Mouse (Mus musculus) lung, embryonic 14.5 days (tissue): ENCODE results near the gene Clic5. TPM values are rescaled to one million over a fixed set of nuclear protein-coding genes. Genes with fewer than 3 reads are reported as not detected.
A peak's percentile ranks its signal among the peaks of the same experiment; 100 is the strongest.

ENCODE experiments used
- ATAC-seq: fragments of 200-750 bp; cut with Nextera tagmentation; 2 replicates; pipeline ENCODE4 v1.8.0; 2017; ENCODE audit warnings: mild to moderate bottlenecking, moderate TSS enrichment, moderate library complexity; ENCODE audit not compliant: insufficient read depth
- DNase-seq: peaks from one replicate; pipeline ENCODE4 v3.0.0-alpha.2; 2015
- H3K27ac ChIP-seq: fragments of 300-500 bp; sonication (generic); 2 replicates; pipeline ENCODE4 v1.5.1; 2014; ENCODE audit warnings: low read depth, mild to moderate bottlenecking, moderate library complexity
- H3K27me3 ChIP-seq: fragments of 300-500 bp; sonication (generic); 2 replicates; pipeline ENCODE4 v1.6.1; 2014; ENCODE audit warnings: low read length, control low read depth; ENCODE audit not compliant: insufficient read depth
- H3K36me3 ChIP-seq: fragments of 300-500 bp; sonication (generic); 2 replicates; pipeline ENCODE4 v1.6.1; 2014; ENCODE audit warnings: control low read depth; ENCODE audit not compliant: insufficient read depth
- H3K4me1 ChIP-seq: fragments of 300-500 bp; sonication (generic); 2 replicates; pipeline ENCODE4 v1.6.1; 2014; ENCODE audit warnings: antibody characterized with exemption, control low read depth; ENCODE audit not compliant: insufficient read depth
- H3K4me2 ChIP-seq: fragments of 300-500 bp; sonication (generic); 2 replicates; pipeline ENCODE4 v1.6.1; 2014; ENCODE audit warnings: mild to moderate bottlenecking
- H3K4me3 ChIP-seq: fragments of 300-500 bp; sonication (generic); 2 replicates; pipeline ENCODE4 v1.5.1; 2014; ENCODE audit warnings: low read depth, low read length
- H3K9ac ChIP-seq: fragments of 300-500 bp; sonication (generic); 2 replicates; pipeline ENCODE4 v1.6.1; 2014
- H3K9me3 ChIP-seq: fragments of 300-500 bp; sonication (generic); 2 replicates; pipeline ENCODE4 v1.6.1; 2016; ENCODE audit warnings: low read depth, low read length, control low read depth
- CTCF ChIP-seq: IDR thresholded peaks from 2 replicates; pipeline ENCODE4 v1.5.1; 2016; ENCODE audit warnings: antibody characterized with exemption, low read depth
- WGBS: fragments of 180-500 bp; shearing (Covaris S2); extraction: QIAGEN DNeasy Blood & Tissue Kit; methylation state at CpG from one replicate; pipeline ENCODE4 v1.1.7; 2014; 5-methylcytosine and 5-hydroxymethylcytosine counted together
- polyA plus RNA-seq: library from polyadenylated mRNA; unstranded; fragments of >200 nt; fragmentation: Nextera tagmentation; extraction: Ambion mirVana; gene quantifications from 2 replicates; pipeline ENCODE4 v1.2.1, GENCODE M21; 2014

The Clic5 gene
- polyA plus RNA-seq, 1 experiment from 2014 or later, result 3.3 TPM

DNA sequence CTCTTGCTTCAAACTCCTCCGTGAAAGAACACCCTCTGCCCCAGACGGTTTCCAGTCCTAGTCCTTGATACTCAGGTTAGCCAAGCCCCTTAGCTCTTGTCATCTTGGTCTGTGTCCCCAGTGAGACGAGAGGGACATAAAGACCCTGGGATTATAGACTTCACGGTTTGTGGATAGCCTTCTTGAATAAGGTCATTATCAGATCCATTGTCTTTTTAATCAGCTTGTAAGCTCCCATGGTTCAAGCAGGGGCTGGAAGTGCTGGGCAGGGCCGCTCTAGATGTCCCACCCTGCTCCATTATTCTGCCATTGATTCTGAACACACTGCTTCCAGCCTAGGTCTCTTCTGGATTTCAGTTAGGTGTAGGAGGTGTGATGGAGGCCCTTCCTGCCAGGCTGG is 55.7 kb downstream of the Clic5 start:
- no peak for ATAC-seq
- Histone ChIP-seq H3K36me3 (no peaks in the 10 kb centered on the region), H3K27me3 (no peaks in the 10 kb centered on the region), H3K27ac (no peak overlapping the region), H3K9me3 (no peaks in the 10 kb centered on the region), H3K4me2 (no peak overlapping the region), H3K4me3 (no peak overlapping the region), H3K4me1 (0 out of 2 replicates have a peak, but pooled peaks cover 6% of the 10 kb centered on the region), H3K9ac (no peak overlapping the region)
- no peak for TF ChIP-seq CTCF
- no peak for DNase-seq
- WGBS, result 51% methylated on average over 5 of the region's 5 CpGs

DNA sequence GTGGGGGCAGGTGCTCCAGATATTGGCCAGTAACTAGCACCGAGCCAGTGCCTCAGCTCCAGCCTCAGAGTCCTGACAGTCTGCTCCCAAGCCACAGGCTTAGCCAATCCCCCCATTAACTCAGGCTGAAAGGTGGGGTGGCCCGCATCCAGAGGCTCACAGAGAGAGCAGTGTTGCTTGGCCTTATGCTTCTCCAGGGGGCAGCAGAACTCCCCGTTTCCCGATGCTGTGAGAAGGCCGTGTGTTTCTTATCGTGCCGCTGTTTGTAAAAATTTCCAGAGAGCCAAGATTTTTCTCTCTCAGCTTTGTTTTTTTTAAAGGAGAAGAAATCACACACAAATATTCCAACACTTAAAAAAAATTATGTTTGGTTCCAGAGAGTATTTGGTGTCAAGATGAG is 56.2 kb downstream of the Clic5 start:
- 10% methylated on average over 7 of the region's 7 CpGs for WGBS
- no peaks in the 10 kb centered on the region for H3K9me3 ChIP-seq
- H3K27ac ChIP-seq, result no peak overlapping the region

GRCm38 (mm10) chr17:44246153-44246700 is 57.8 kb downstream of the Clic5 start:
- TF ChIP-seq CTCF, result no peak
- Histone ChIP-seq H3K9me3 (no peaks in the 10 kb centered on the region), H3K4me3 (no peak overlapping the region), H3K4me2 (no peak overlapping the region), H3K4me1 (0 out of 2 replicates have a peak, but pooled peaks cover 4% of the 10 kb centered on the region), H3K27me3 (no peaks in the 10 kb centered on the region), H3K27ac (no peak overlapping the region), H3K9ac (no peak overlapping the region), H3K36me3 (no peaks in the 10 kb centered on the region)
- DNase-seq (no peak), ATAC-seq (no peak)
- WGBS, result 57% methylated on average over 9 of the region's 9 CpGs

More for the DNA sequence above, 56.2 kb downstream of the Clic5 start:
- Histone ChIP-seq H3K4me3 (no peak overlapping the region), H3K4me2 (no peak overlapping the region), H3K4me1 (0 out of 2 replicates have a peak, but pooled peaks cover 4% of the 10 kb centered on the region), H3K27me3 (no peaks in the 10 kb centered on the region), H3K9ac (no peak overlapping the region), H3K36me3 (no peaks in the 10 kb centered on the region)
- DNase-seq (peak; percentile 65), ATAC-seq (no peak)
- peak; percentile 37 for TF ChIP-seq CTCF

GRCm38 (mm10) chr17:44249544-44249943 is 61.2 kb downstream of the Clic5 start:
- 69% methylated on average over 4 of the region's 4 CpGs for WGBS

DNA sequence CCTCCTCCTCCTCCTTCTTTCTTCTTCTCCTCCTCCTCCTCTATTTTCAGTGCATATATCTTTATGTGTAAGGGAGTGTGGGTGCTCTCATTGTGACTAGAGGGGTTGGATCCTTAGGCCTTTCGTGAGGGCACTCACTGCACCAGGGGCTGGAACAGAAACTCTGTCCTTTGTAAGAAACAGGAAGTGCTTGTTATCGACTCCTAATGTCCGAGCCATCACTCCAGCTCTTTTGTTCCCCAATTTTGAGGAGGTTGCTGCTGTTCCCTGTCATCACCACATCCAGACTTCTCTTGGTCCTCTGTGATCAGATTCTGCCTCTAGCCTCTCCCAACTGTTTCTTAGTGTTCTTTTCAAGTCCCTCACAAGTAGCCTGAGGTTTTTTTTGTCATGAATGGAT is 64.3 kb downstream of the Clic5 start:
- TF ChIP-seq CTCF, result no peak
- Histone ChIP-seq H3K9me3 (no peaks in the 10 kb centered on the region), H3K36me3 (no peaks in the 10 kb centered on the region), H3K4me3 (no peak overlapping the region), H3K4me2 (no peak overlapping the region), H3K9ac (no peak overlapping the region), H3K4me1 (no peaks in the 10 kb centered on the region), H3K27ac (no peak overlapping the region), H3K27me3 (no peaks in the 10 kb centered on the region)
- DNase-seq (no peak), ATAC-seq (no peak)
- 44% methylated on average over 3 of the region's 3 CpGs for WGBS

More at GRCm38 (mm10) chr17:44249544-44249943, 61.2 kb downstream of the Clic5 start:
- no peaks in the 10 kb centered on the region for H3K27me3 ChIP-seq
- H3K9me3 ChIP-seq, result no peaks in the 10 kb centered on the region
- ATAC-seq (no peak), DNase-seq (no peak)
- no peak overlapping the region for H3K4me2 ChIP-seq
- 0 out of 2 replicates have a peak, but pooled peaks cover 4% of the 10 kb centered on the region for H3K4me1 ChIP-seq
- no peak overlapping the region for H3K27ac ChIP-seq
- no peak for TF ChIP-seq CTCF
- H3K9ac ChIP-seq, result no peak overlapping the region
- no peak overlapping the region for H3K4me3 ChIP-seq
- H3K36me3 ChIP-seq, result no peaks in the 10 kb centered on the region

DNA sequence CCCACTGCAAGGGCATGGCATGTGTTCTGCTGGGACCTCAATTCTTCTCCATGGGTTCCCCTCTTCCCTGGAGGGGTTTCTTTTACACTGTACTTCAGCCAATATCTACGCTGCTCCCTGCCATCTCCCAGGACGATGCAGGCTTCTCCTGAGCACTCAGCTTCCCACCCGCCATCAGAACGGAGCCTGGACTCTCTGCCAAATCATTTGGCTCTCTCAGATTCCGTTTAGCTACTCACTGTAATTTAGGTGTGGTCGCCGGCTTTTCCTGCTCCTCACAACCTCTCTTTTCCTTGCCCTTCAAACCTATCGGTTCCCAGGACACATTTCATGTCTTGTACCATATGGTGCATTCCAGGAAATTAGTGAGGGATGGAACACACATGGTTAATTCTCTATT is 66.3 kb downstream of the Clic5 start:
- Histone ChIP-seq H3K9me3 (no peaks in the 10 kb centered on the region), H3K27ac (no peak overlapping the region), H3K4me3 (no peak overlapping the region), H3K27me3 (no peaks in the 10 kb centered on the region), H3K9ac (no peak overlapping the region), H3K4me2 (no peak overlapping the region), H3K36me3 (no peaks in the 10 kb centered on the region), H3K4me1 (no peaks in the 10 kb centered on the region)
- WGBS, result 59% methylated on average over 8 of the region's 8 CpGs
- no peak for DNase-seq
- no peak for ATAC-seq
- no peak for TF ChIP-seq CTCF

- H3K4me1 ChIP-seq, result no peaks in the 10 kb centered on the region
- peaks cover 9% of the 10 kb centered on the region; the same call in 1 of the 2 replicates for H3K27me3 ChIP-seq
- TF ChIP-seq CTCF, result peak; percentile 95
- no peak overlapping the region for H3K27ac ChIP-seq
- no peaks in the 10 kb centered on the region for H3K9me3 ChIP-seq
- WGBS, result 3% methylated on average over 6 of the region's 6 CpGs
- H3K36me3 ChIP-seq, result no peaks in the 10 kb centered on the region
- no peak overlapping the region for H3K9ac ChIP-seq
- DNase-seq (peak; percentile 92), ATAC-seq (peak; percentile 62; the same call in 1 of the 2 replicates)
- no peak overlapping the region for H3K4me3 ChIP-seq
- no peak overlapping the region for H3K4me2 ChIP-seq
These were observed 68.2 kb downstream of the Clic5 start for GRCm38 (mm10) chr17:44256583-44256982.
